In the genomic region with DNA sequence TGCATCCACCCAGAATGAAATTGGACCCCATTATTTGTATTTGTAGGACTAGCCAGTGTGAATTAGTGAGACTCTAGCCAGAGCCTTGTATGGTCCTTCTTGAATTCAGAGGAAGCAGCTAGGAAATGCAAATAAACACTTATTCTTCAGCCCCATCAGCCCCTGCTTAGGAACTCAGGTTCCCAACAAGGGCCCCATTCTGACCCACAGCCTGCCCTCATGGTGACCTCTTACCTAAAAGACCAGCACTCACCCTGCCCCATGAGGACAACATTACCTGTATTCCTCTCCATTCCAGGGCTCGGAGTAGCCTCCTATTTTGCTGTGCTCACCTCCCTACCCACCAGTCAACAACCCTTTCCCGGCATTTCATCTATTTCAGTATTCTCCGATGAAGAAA, we compare ENCODE assay signal across 24 mouse cellular contexts.
"Had no signal": no experiment of that assay in that cellular context is flagged by ENCODE, and none has a peak within 500 bp of the region (broad histone marks: within the 10 kb centered on the region; RNA-seq: fewer than 3 reads in every experiment).

No protein-coding gene starts in this region.

- H3K4me3 ChIP-seq: gastrocnemius, adult 2 months; heart, adult 2 months; heart, embryonic 10.5 days; heart, embryonic 12.5 days; hindbrain, embryonic 10.5 days; intestine, embryonic 15.5 days; layer of hippocampus, adult 2 months; left cerebral cortex, adult 2 months; limb, embryonic 10.5 days; limb, embryonic 12.5 days had no signal

- DNase-seq: gastrocnemius, adult 2 months; gastrocnemius, postnatal 10 days; gastrocnemius, postnatal 25 days; heart, adult 2 months; heart, postnatal 10 days; heart, postnatal 4 days; kidney, adult 18-20 months; kidney, adult 8-10 months; kidney, postnatal 10 days; kidney, postnatal 25 days; kidney, postnatal 4 days; liver had no signal

- H3K27me3 ChIP-seq: heart, embryonic 12.5 days; intestine, embryonic 15.5 days; limb, embryonic 12.5 days had no signal

- H3K4me1 ChIP-seq: heart, embryonic 10.5 days; heart, embryonic 12.5 days; limb, embryonic 10.5 days; limb, embryonic 12.5 days had no signal

- H3K27ac ChIP-seq: gastrocnemius, adult 2 months; heart, adult 2 months; heart, embryonic 10.5 days; hindbrain, embryonic 10.5 days; intestine, embryonic 15.5 days; layer of hippocampus, adult 2 months; left cerebral cortex, adult 2 months; limb, embryonic 10.5 days; limb, embryonic 12.5 days had no signal

- H3K9ac ChIP-seq: heart, embryonic 12.5 days; intestine, embryonic 15.5 days; limb, embryonic 12.5 days had no signal

- H3K4me2 ChIP-seq: heart, embryonic 12.5 days; intestine, embryonic 15.5 days; limb, embryonic 12.5 days had no signal

- H3K36me3 ChIP-seq: heart, embryonic 10.5 days; heart, embryonic 12.5 days; hindbrain, embryonic 10.5 days; intestine, embryonic 15.5 days; limb, embryonic 10.5 days; limb, embryonic 12.5 days had no signal

- ATAC-seq: forebrain, embryonic 16.5 days; hindbrain, embryonic 16.5 days; inflammation-experienced regulatory T-cells, adult 6 months; intestine, embryonic 15.5 days; intestine, postnatal 0 days had no signal

- H3K9me3 ChIP-seq: heart, embryonic 10.5 days; heart, embryonic 12.5 days; hindbrain, embryonic 10.5 days; intestine, embryonic 15.5 days; limb, embryonic 10.5 days; limb, embryonic 12.5 days had no signal
